Mouse (Mus musculus) MEL (cell line): ENCODE measurements around the gene Rab11fip4. TPM values are rescaled to one million over a fixed set of nuclear protein-coding genes. Genes with fewer than 3 reads are reported as not detected.

Source experiments
- DNase-seq: peaks from one replicate; pipeline ENCODE4 v3.0.0; 2011; ENCODE audit warnings: low read depth, low spot score
- H3K27ac ChIP-seq: 2 replicates; pipeline ENCODE4 v1.5.1; 2012; ENCODE audit warnings: low read depth, mild to moderate bottlenecking, control low read depth, low read length, moderate library complexity; ENCODE audit not compliant: control insufficient read depth
- H3K27me3 ChIP-seq, 2 experiments: fragments of 150-350 bp in 1 of 2; sonication (generic) in 1 of 2; 2 replicates each; pipeline ENCODE4 v1.6.1; 2012; ENCODE audit warnings: low read length in 2 of 2, mild to moderate bottlenecking in 2 of 2, improper control_type of control experiment in 1 of 2, moderate library complexity in 1 of 2; ENCODE audit not compliant: insufficient read depth in 2 of 2, control insufficient read depth in 1 of 2
- H3K36me3 ChIP-seq, 2 experiments: 2 replicates each; pipeline ENCODE4 v1.6.1; 2012 to 2014; ENCODE audit warnings: low read length in 2 of 2, improper control_type of control experiment in 1 of 2, inconsistent platforms in 1 of 2, mild to moderate bottlenecking in 1 of 2; ENCODE audit not compliant: insufficient read depth in 2 of 2, control insufficient read depth in 1 of 2
- H3K4me1 ChIP-seq, 2 experiments: fragments of 150-350 bp in 1 of 2; sonication (generic) in 1 of 2; 2 replicates each; pipeline ENCODE4 v1.6.1; 2012; ENCODE audit warnings: low read length in 2 of 2, improper control_type of control experiment in 1 of 2, mild to moderate bottlenecking in 1 of 2; ENCODE audit not compliant: insufficient read depth in 2 of 2, control insufficient read depth in 1 of 2
- H3K4me3 ChIP-seq, 2 experiments: fragments of 150-350 bp in 1 of 2; sonication (generic) in 1 of 2; 2 replicates each; pipeline ENCODE4 v1.5.1; 2012; ENCODE audit warnings: low read depth in 2 of 2, low read length in 2 of 2, mild to moderate bottlenecking in 2 of 2, moderate library complexity in 2 of 2, control low read depth in 1 of 2, improper control_type of control experiment in 1 of 2; ENCODE audit not compliant: control insufficient read depth in 1 of 2, insufficient read depth in 1 of 2
- H3K79me2 ChIP-seq: 2 replicates; pipeline ENCODE4 v1.6.1; 2012; ENCODE audit warnings: mild to moderate bottlenecking, low read length, moderate library complexity; ENCODE audit not compliant: control insufficient read depth, poor library complexity, insufficient read depth
- H3K9ac ChIP-seq: 2 replicates; pipeline ENCODE4 v1.6.1; 2012; ENCODE audit warnings: low read depth, mild to moderate bottlenecking, control low read depth, low read length, moderate library complexity; ENCODE audit not compliant: control insufficient read depth, poor library complexity, severe bottlenecking
- H3K9me3 ChIP-seq: fragments of 150-350 bp; sonication (generic); replicated peaks from 2 replicates; pipeline ENCODE4 v1.6.1; 2012; ENCODE audit warnings: mild to moderate bottlenecking, low read length, improper control_type of control experiment, moderate library complexity; ENCODE audit not compliant: insufficient read depth
- CHD1 ChIP-seq: IDR thresholded peaks from 2 replicates; pipeline ENCODE4 v1.6.1; 2012; ENCODE audit warnings: low read depth, mild to moderate bottlenecking, inconsistent platforms, low read length, improper control_type of control experiment
- CTCF ChIP-seq, 3 experiments: IDR thresholded peaks in 2 of 3; conservative IDR thresholded peaks in 1 of 3; 2 replicates each; pipeline ENCODE4 v1.5.1; 2011 to 2012; ENCODE audit warnings: low read length in 3 of 3, low read depth in 2 of 3, mild to moderate bottlenecking in 2 of 3, improper control_type of control experiment in 1 of 3, inconsistent platforms in 1 of 3, mixed read lengths in 1 of 3, moderate library complexity in 1 of 3; ENCODE audit not compliant: control insufficient read depth in 1 of 3, insufficient read depth in 1 of 3, poor library complexity in 1 of 3, severe bottlenecking in 1 of 3
- ELF1 ChIP-seq: IDR thresholded peaks from 2 replicates; pipeline ENCODE4 v1.6.1; 2014; ENCODE audit warnings: low read depth, mild to moderate bottlenecking, inconsistent platforms, low read length, improper control_type of control experiment, moderate library complexity
- EP300 ChIP-seq, 2 experiments: IDR thresholded peaks; 2 replicates each; pipeline ENCODE4 v1.6.1; 2011; ENCODE audit warnings: improper control_type of control experiment in 2 of 2, low read length in 2 of 2, low read depth in 1 of 2, mild to moderate bottlenecking in 1 of 2
- ETS1 ChIP-seq: IDR thresholded peaks from 2 replicates; pipeline ENCODE4 v1.6.1; 2012; ENCODE audit warnings: low read depth, mild to moderate bottlenecking, inconsistent platforms, low read length, improper control_type of control experiment, moderate library complexity
- GATA1 ChIP-seq: IDR thresholded peaks from 2 replicates; pipeline ENCODE4 v1.6.1; 2011; ENCODE audit warnings: low read depth, low read length, improper control_type of control experiment
- JUND ChIP-seq: IDR thresholded peaks from 2 replicates; pipeline ENCODE4 v1.6.1; 2011; ENCODE audit warnings: low read depth, mild to moderate bottlenecking, improper control_type of control experiment, low read length
- KAT2A ChIP-seq: conservative IDR thresholded peaks from 2 replicates; pipeline ENCODE4 v1.6.1; 2012; ENCODE audit warnings: low read depth, low read length, improper control_type of control experiment, inconsistent platforms
- MAFK ChIP-seq: IDR thresholded peaks from 2 replicates; pipeline ENCODE4 v1.6.1; 2011; ENCODE audit warnings: low read depth, mild to moderate bottlenecking, low read length, improper control_type of control experiment, borderline replicate concordance
- MAX ChIP-seq: IDR thresholded peaks from 2 replicates; pipeline ENCODE4 v1.6.1; 2011; ENCODE audit warnings: low read length, improper control_type of control experiment
- MXI1 ChIP-seq: IDR thresholded peaks from 2 replicates; pipeline ENCODE4 v1.6.1; 2011; ENCODE audit warnings: mild to moderate bottlenecking, low read depth, low read length, improper control_type of control experiment
- NRF1 ChIP-seq: IDR thresholded peaks from 2 replicates; pipeline ENCODE4 v1.6.1; 2014; ENCODE audit warnings: low read depth, mild to moderate bottlenecking, inconsistent platforms, low read length, improper control_type of control experiment, moderate library complexity; ENCODE audit not compliant: poor library complexity, insufficient read depth, severe bottlenecking
- POLR2A ChIP-seq, 2 experiments: IDR thresholded peaks; 2 replicates each; pipeline ENCODE4 v1.6.1; 2011 to 2012; ENCODE audit warnings: low read length in 2 of 2, mild to moderate bottlenecking in 2 of 2, control low read depth in 1 of 2, improper control_type of control experiment in 1 of 2, low read depth in 1 of 2, moderate library complexity in 1 of 2; ENCODE audit not compliant: control insufficient read depth in 1 of 2, insufficient read depth in 1 of 2, poor library complexity in 1 of 2
- POLR2AphosphoS2 ChIP-seq: IDR thresholded peaks from 2 replicates; pipeline ENCODE4 v1.6.1; 2011; ENCODE audit warnings: low read length, improper control_type of control experiment
- RCOR1 ChIP-seq: IDR thresholded peaks from 2 replicates; pipeline ENCODE4 v1.6.1; 2012; ENCODE audit warnings: low read depth, mild to moderate bottlenecking, inconsistent platforms, low read length, improper control_type of control experiment
- SIN3A ChIP-seq: IDR thresholded peaks from 2 replicates; pipeline ENCODE4 v1.6.1; 2012; ENCODE audit warnings: low read length, improper control_type of control experiment, inconsistent platforms
- TCF12 ChIP-seq: IDR thresholded peaks from 2 replicates; pipeline ENCODE4 v1.6.1; 2014; ENCODE audit warnings: low read depth, mild to moderate bottlenecking, inconsistent platforms, low read length, improper control_type of control experiment, moderate library complexity
- USF1 ChIP-seq: IDR thresholded peaks from 2 replicates; pipeline ENCODE4 v1.6.1; 2014; ENCODE audit warnings: low read depth, mild to moderate bottlenecking, inconsistent platforms, low read length, improper control_type of control experiment, moderate library complexity
- USF2 ChIP-seq, 2 experiments: IDR thresholded peaks; 2 replicates each; pipeline ENCODE4 v1.6.1; 2011 to 2012; ENCODE audit warnings: improper control_type of control experiment in 2 of 2, low read length in 2 of 2, borderline replicate concordance in 1 of 2, inconsistent platforms in 1 of 2, low read depth in 1 of 2, mild to moderate bottlenecking in 1 of 2; ENCODE audit not compliant: insufficient read depth in 1 of 2
- ZC3H11A ChIP-seq: IDR thresholded peaks from 2 replicates; pipeline ENCODE4 v1.6.1; 2012; ENCODE audit warnings: low read depth, mild to moderate bottlenecking, inconsistent platforms, low read length, improper control_type of control experiment
- ZKSCAN1 ChIP-seq: IDR thresholded peaks from 2 replicates; pipeline ENCODE4 v1.6.1; 2012; ENCODE audit warnings: low read depth, mild to moderate bottlenecking, inconsistent platforms, low read length, improper control_type of control experiment, moderate library complexity
- polyA plus RNA-seq, 2 experiments: library from polyadenylated mRNA; stranded (reverse) in 1 of 2; unstranded in 1 of 2; fragments of >175 nt in 1 of 2; fragments of >200 nt in 1 of 2; gene quantifications; 2 replicates each; pipeline versions ENCODE4 v1.2.1 to v1.2.4; 2012; ENCODE audit warnings: low replicate concordance in 2 of 2, low read depth in 1 of 2; ENCODE audit not compliant: insufficient read length in 2 of 2, insufficient read depth in 1 of 2, missing spikeins in 1 of 2
- total RNA-seq: library from RNA; depleted of rRNA; stranded (reverse); fragments of 300-350 nt; gene quantifications from 2 replicates; pipeline ENCODE4 v1.2.3, GENCODE M21; 2012

Gene Rab11fip4
- total and polyA plus RNA-seq, 3 experiments: under 0.01 to 0.03 TPM; not detected in 1

GRCm38 (mm10) chr11:79673072-79673471 lies 82.1 kb downstream of the Rab11fip4 start:
- no peaks in the 10 kb centered on the region for H3K36me3 ChIP-seq
- no peak for DNase-seq
- no peaks in the 10 kb centered on the region for H3K9me3 ChIP-seq
- no peaks in the 10 kb centered on the region; a peak in 1 of 4 replicates for H3K27me3 ChIP-seq
- no peak overlapping the region for H3K9ac ChIP-seq
- H3K4me1 ChIP-seq: no peaks in the 10 kb centered on the region
- no peak overlapping the region for H3K27ac ChIP-seq
- H3K4me3 ChIP-seq: no peak overlapping the region
- TF ChIP-seq POLR2A (IDR thresholded peaks at IDR 0.05; ENCODE audit: control insufficient read depth in 1 of 2, insufficient read depth in 1 of 2, low read depth in 1 of 2, low read length in 2 of 2, poor library complexity in 1 of 2) (no peak), MXI1 (no peak), CHD1 (no peak), JUND (no peak)
- H3K79me2 ChIP-seq: no peaks in the 10 kb centered on the region

- H3K9me3 ChIP-seq: no peaks in the 10 kb centered on the region
- H3K4me1 ChIP-seq: no peaks in the 10 kb centered on the region
- no peak for TF ChIP-seq MAX
- no peak for TF ChIP-seq ZC3H11A
- TF ChIP-seq POLR2AphosphoS2: no peak
- no peak for TF ChIP-seq RCOR1
- no peak for TF ChIP-seq USF2 (IDR thresholded peaks at IDR 0.05; ENCODE audit: borderline replicate concordance in 1 of 2, insufficient read depth in 1 of 2, low read depth in 1 of 2, low read length in 2 of 2)
- no peak for TF ChIP-seq ELF1
- no peak for TF ChIP-seq ETS1
- TF ChIP-seq SIN3A: no peak
- TF ChIP-seq GATA1: no peak
- no peak for TF ChIP-seq USF1
- TF ChIP-seq KAT2A: no peak
- no peak for TF ChIP-seq CTCF (IDR thresholded peaks at IDR 0.05 in 2 of 3, conservative IDR thresholded peaks at IDR 0.05 in 1 of 3; ENCODE audit: control insufficient read depth in 1 of 3, insufficient read depth in 1 of 3, low read depth in 2 of 3, low read length in 3 of 3, poor library complexity in 1 of 3, severe bottlenecking in 1 of 3)
- no peak for TF ChIP-seq MAFK
- no peak for TF ChIP-seq EP300 (IDR thresholded peaks at IDR 0.05; ENCODE audit: low read depth in 1 of 2, low read length in 2 of 2)
- TF ChIP-seq TCF12: no peak
- TF ChIP-seq NRF1: no peak
- TF ChIP-seq ZKSCAN1: no peak
- H3K4me3 ChIP-seq: no peak overlapping the region
- no peaks in the 10 kb centered on the region for H3K79me2 ChIP-seq
- H3K27ac ChIP-seq: no peak overlapping the region
- H3K27me3 ChIP-seq: no peaks in the 10 kb centered on the region; a peak in 1 of 4 replicates
- no peaks in the 10 kb centered on the region for H3K36me3 ChIP-seq
- H3K9ac ChIP-seq: no peak overlapping the region
- no peak for DNase-seq
Measured at GRCm38 (mm10) chr11:79673717-79674116, 82.7 kb downstream of the Rab11fip4 start.
